Mouse (Mus musculus) liver, embryonic 14.5 days (tissue): ENCODE data around the gene Rfx1.

Source experiments
- CTCF ChIP-seq: IDR thresholded peaks from 2 replicates; pipeline ENCODE4 v1.5.1; 2016; ENCODE audit warnings: antibody characterized with exemption, low read depth, control low read depth
- EP300 ChIP-seq: IDR thresholded peaks from 2 replicates; pipeline ENCODE4 v1.6.1; 2016; ENCODE audit warnings: antibody characterized with exemption, low read depth

DNA sequence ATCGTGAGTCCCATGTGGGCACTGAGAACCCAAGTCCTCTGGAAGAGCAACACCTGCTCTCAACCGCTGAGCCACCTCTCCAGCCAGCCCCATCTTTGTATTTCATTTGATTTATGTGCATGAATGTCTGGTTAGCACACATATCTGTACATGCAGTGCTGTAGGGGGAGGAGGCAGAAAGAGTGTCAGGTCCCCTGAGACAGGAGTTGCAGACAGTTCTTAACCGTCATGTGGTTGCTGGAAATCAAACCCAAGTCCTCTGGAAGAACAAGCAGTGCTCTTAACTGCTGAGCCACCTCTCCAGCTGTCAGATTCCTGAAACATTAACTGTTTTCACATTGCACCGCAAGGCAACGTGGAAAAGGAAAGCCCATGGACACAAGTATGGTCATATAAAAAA is 18.5 kb upstream of the Rfx1 start:
- TF ChIP-seq CTCF (no peak), EP300 (no peak)
